Mouse (Mus musculus): ENCODE results near the gene Wsb2. TPM values are rescaled to one million over a fixed set of nuclear protein-coding genes. Genes with fewer than 3 reads are reported as not detected.

The Wsb2 gene
- polyA plus RNA-seq (2021) = 197 TPM

- ChIA-PET CTCF (interaction anchor here (1.3 to 4.1 kb wide), 5 partner anchors 12 to 51 kb away, joined by 3 to 42 read pairs (median 4); no protein-coding TSS in a partner anchor), POLR2A (interaction anchor here (0.5 to 1.5 kb wide), 4 partner anchors 23 to 199 kb away, joined by 3 to 6 read pairs (median 5); no protein-coding TSS in a partner anchor)
- ATAC-seq (peak; percentile 24), DNase-seq (ENCODE audit: low read depth, low spot score) (no peak)
- no peaks in the 10 kb centered on the region for H3K27me3 ChIP-seq
- in situ Hi-C loops (cut with MboI; ENCODE audit: low pct_unique_long_range_greater_than_20kb) = loop anchor here (25.0 kb wide), 1 partner anchor 1005 kb away; no protein-coding TSS in a partner anchor
- no peak for TF ChIP-seq CTCF (IDR thresholded peaks at IDR 0.05)
These were observed at the start of gene Wsb2 for GRCm38 (mm10) chr5:117357129-117357477. Gene Wsb2 (plus strand): TSS chr5:117357304.

- ATAC-seq (peak; percentile 82), DNase-seq (ENCODE audit: low read depth, low spot score) (no peak)
- peak; percentile 97 for TF ChIP-seq CTCF (IDR thresholded peaks at IDR 0.05)
- ChIA-PET CTCF (interaction anchor here (0.6 to 6.1 kb wide), 16 partner anchors 9 to 193 kb away, joined by 3 to 101 read pairs (median 4); partner anchors contain the start of genes Pebp1, Suds3 and Wsb2), POLR2A (interaction anchor here (0.6 to 1.1 kb wide), 2 partner anchors 188 to 375 kb away, joined by 3 read pairs; no protein-coding TSS in a partner anchor)
- in situ Hi-C loops (cut with MboI; ENCODE audit: low pct_unique_long_range_greater_than_20kb) = loop anchor here (5.0 kb wide), 2 partner anchors 185 to 190 kb away; partner anchors contain the start of gene Suds3
- no peaks in the 10 kb centered on the region for H3K27me3 ChIP-seq
These were observed 49.4 kb upstream of the Wsb2 start for GRCm38 (mm10) chr5:117307699-117308098.

- DNase-seq (ENCODE audit: low read depth, low spot score) = no peak
- TF ChIP-seq CTCF (IDR thresholded peaks at IDR 0.05) = no peak
- no peaks in the 10 kb centered on the region for H3K27me3 ChIP-seq
- in situ Hi-C loops (cut with MboI; ENCODE audit: low pct_unique_long_range_greater_than_20kb) = loop anchor here (5.0 kb wide), 1 partner anchor 74 kb away; the partner anchor contains the start of gene Rfc5
- POLR2A ChIA-PET = interaction anchor here (0.6 to 1.9 kb wide), 2 partner anchors 44 to 135 kb away, joined by 3 to 6 read pairs; partner anchors contain the start of gene Wsb2
- CTCF ChIA-PET = interaction anchor here (1.5 to 1.7 kb wide), 3 partner anchors 8 to 34 kb away, joined by 4 to 12 read pairs (median 4); no protein-coding TSS in a partner anchor
- no peak for ATAC-seq
These were observed 43.7 kb upstream of the Wsb2 start for GRCm38 (mm10) chr5:117313420-117313819.

GRCm38 (mm10) chr5:117313909-117314308, 43.2 kb upstream of the Wsb2 start:
- H3K27me3 ChIP-seq = no peaks in the 10 kb centered on the region
- POLR2A ChIA-PET = interaction anchor here (0.8 kb wide), 1 partner anchor 45 kb away, joined by 4 read pairs; no protein-coding TSS in a partner anchor

GRCm38 (mm10) chr5:117314587-117315428, 42.3 kb upstream of the Wsb2 start:
- DNase-seq (ENCODE audit: low read depth, low spot score) (no peak), ATAC-seq (no peak)
- CTCF ChIA-PET = interaction anchor here (1.2 to 2.9 kb wide), 3 partner anchors 9 to 22 kb away, joined by 4 to 20 read pairs (median 4); no protein-coding TSS in a partner anchor
- no peaks in the 10 kb centered on the region for H3K27me3 ChIP-seq
- no peak for TF ChIP-seq CTCF (IDR thresholded peaks at IDR 0.05)
- in situ Hi-C loops (cut with MboI; ENCODE audit: low pct_unique_long_range_greater_than_20kb) = loop anchor here (5.0 kb wide), 1 partner anchor 72 kb away; the partner anchor contains the start of gene Rfc5
- POLR2A ChIA-PET = interaction anchor here (0.6 to 0.8 kb wide), 2 partner anchors 44 to 123 kb away, joined by 3 to 4 read pairs; no protein-coding TSS in a partner anchor

More at GRCm38 (mm10) chr5:117313909-117314308, 43.2 kb upstream of the Wsb2 start:
- no peak for TF ChIP-seq CTCF (IDR thresholded peaks at IDR 0.05)
- CTCF ChIA-PET = interaction anchor here (1.5 to 1.7 kb wide), 3 partner anchors 9 to 34 kb away, joined by 4 to 12 read pairs (median 4); no protein-coding TSS in a partner anchor
- in situ Hi-C loops (cut with MboI; ENCODE audit: low pct_unique_long_range_greater_than_20kb) = loop anchor here (5.0 kb wide), 1 partner anchor 73 kb away; the partner anchor contains the start of gene Rfc5
- ATAC-seq (no peak), DNase-seq (ENCODE audit: low read depth, low spot score) (no peak)

- TF ChIP-seq CTCF (IDR thresholded peaks at IDR 0.05) = no peak
- POLR2A ChIA-PET = interaction anchor here (0.6 to 1.4 kb wide), 2 partner anchors 39 to 975 kb away, joined by 3 to 4 read pairs; no protein-coding TSS in a partner anchor
- in situ Hi-C loops (cut with MboI; ENCODE audit: low pct_unique_long_range_greater_than_20kb) = no loop called here
- no peaks in the 10 kb centered on the region for H3K27me3 ChIP-seq
- DNase-seq (ENCODE audit: low read depth, low spot score) (no peak), ATAC-seq (peak; percentile 77)
- CTCF ChIA-PET = interaction anchor here (1.5 to 1.6 kb wide), 3 partner anchors 9 to 41 kb away, joined by 3 to 7 read pairs (median 5); no protein-coding TSS in a partner anchor
These were observed 38.1 kb upstream of the Wsb2 start, which contains the start of gene Vsig10 for GRCm38 (mm10) chr5:117318741-117319629. Gene Vsig10 (plus strand): TSS chr5:117319083.

- H3K27me3 ChIP-seq = no peaks in the 10 kb centered on the region
- no peak for ATAC-seq
- in situ Hi-C loops (cut with MboI; ENCODE audit: low pct_unique_long_range_greater_than_20kb) = no loop called here
- no peak for DNase-seq (ENCODE audit: low read depth, low spot score)
- CTCF ChIA-PET = no interaction called here
- TF ChIP-seq CTCF (IDR thresholded peaks at IDR 0.05) = no peak
- POLR2A ChIA-PET = no interaction called here
These were observed 33.4 kb upstream of the Wsb2 start for GRCm38 (mm10) chr5:117323751-117324150.

- ATAC-seq = no peak
- POLR2A ChIA-PET = no interaction called here
- DNase-seq (ENCODE audit: low read depth, low spot score) = no peak
- in situ Hi-C loops (cut with MboI; ENCODE audit: low pct_unique_long_range_greater_than_20kb) = no loop called here
- no peak for TF ChIP-seq CTCF (IDR thresholded peaks at IDR 0.05)
- CTCF ChIA-PET = no interaction called here
- H3K27me3 ChIP-seq = no peaks in the 10 kb centered on the region
These were observed 30.7 kb upstream of the Wsb2 start for GRCm38 (mm10) chr5:117326408-117326807.

- in situ Hi-C loops (cut with MboI; ENCODE audit: low pct_unique_long_range_greater_than_20kb) = no loop called here
- POLR2A ChIA-PET = interaction anchor here (1.7 kb wide), 1 partner anchor 12 kb away, joined by 5 read pairs; no protein-coding TSS in a partner anchor
- H3K27me3 ChIP-seq = no peaks in the 10 kb centered on the region
- ATAC-seq = no peak
- no peak for DNase-seq (ENCODE audit: low read depth, low spot score)
- CTCF ChIA-PET = interaction anchor here (1.1 to 1.5 kb wide), 2 partner anchors 10 to 26 kb away, joined by 3 read pairs; no protein-coding TSS in a partner anchor
- TF ChIP-seq CTCF (IDR thresholded peaks at IDR 0.05) = no peak
These were observed 26.6 kb upstream of the Wsb2 start for GRCm38 (mm10) chr5:117330457-117330856.
